Mouse (Mus musculus) brain, embryonic 18.5 days (tissue): ENCODE data around the gene Tas2r117.

Experiments used
- DNase-seq: peaks from one replicate; pipeline ENCODE4 v3.0.0-alpha.2; 2012; ENCODE audit warnings: low read depth, low spot score

The Tas2r117 gene

GRCm38 (mm10) chr6:132802518-132802917 is at the start of gene Tas2r117:
TSS of gene Tas2r117 (plus strand) at chr6:132802818.
- DNase-seq: no peak

- DNase-seq: no peak
Measured at GRCm38 (mm10) chr6:132754430-132754829, 48.2 kb upstream of the Tas2r117 start, which contains the start of gene Tas2r124. TSS of gene Tas2r124 (plus strand) at chr6:132754730.

GRCm38 (mm10) chr6:132761831-132762230 is 40.8 kb upstream of the Tas2r117 start, which contains the start of gene Tas2r102:
TSS of gene Tas2r102 (plus strand) at chr6:132762131.
- DNase-seq: no peak

- DNase-seq: no peak
Measured at GRCm38 (mm10) chr6:132778062-132778461, 24.6 kb upstream of the Tas2r117 start, which contains the start of gene Tas2r136. TSS of gene Tas2r136 (minus strand) at chr6:132778162.

- no peak for DNase-seq
Measured at GRCm38 (mm10) chr6:132795393-132795792, 7.2 kb upstream of the Tas2r117 start.

GRCm38 (mm10) chr6:132846842-132847241 is 44.2 kb downstream of the Tas2r117 start, which contains the start of gene Tas2r123:
TSS of gene Tas2r123 (plus strand) at chr6:132847142.
- no peak for DNase-seq
